Mouse (Mus musculus) intestine, embryonic 14.5 days (tissue): ENCODE results near the gene Slc7a11. TPM values are rescaled to one million over a fixed set of nuclear protein-coding genes. Genes with fewer than 3 reads are reported as not detected.

Experiments
- ATAC-seq: fragments of 200-750 bp; cut with Nextera tagmentation; replicated peaks from 2 replicates; pipeline ENCODE4 v1.8.0; 2017; ENCODE audit warnings: low read depth, moderate number of reproducible peaks, moderate TSS enrichment, moderate library complexity; ENCODE audit not compliant: low FRiP score, low TSS enrichment
- DNase-seq: peaks from one replicate; pipeline ENCODE4 v3.0.0-alpha.2; 2018; ENCODE audit warnings: low spot score
- H3K27ac ChIP-seq: fragments of 300-500 bp; sonication (generic); 2 replicates; pipeline ENCODE4 v1.5.1; 2014; ENCODE audit warnings: low read depth, mild to moderate bottlenecking, control low read depth
- H3K27me3 ChIP-seq: fragments of 300-500 bp; sonication (generic); replicated peaks from 2 replicates; pipeline ENCODE4 v1.6.1; 2014; ENCODE audit warnings: low read length, control low read depth; ENCODE audit not compliant: control insufficient read depth, insufficient read depth
- H3K36me3 ChIP-seq: fragments of 300-500 bp; sonication (generic); 2 replicates; pipeline ENCODE4 v1.6.1; 2014; ENCODE audit warnings: low read length, control low read depth; ENCODE audit not compliant: control insufficient read depth, insufficient read depth
- H3K4me1 ChIP-seq: fragments of 300-500 bp; sonication (generic); replicated peaks from 2 replicates; pipeline ENCODE4 v1.6.1; 2014; ENCODE audit warnings: low read length, control low read depth, mixed read lengths; ENCODE audit not compliant: control insufficient read depth, insufficient read depth
- H3K4me2 ChIP-seq: fragments of 300-500 bp; sonication (generic); 2 replicates; pipeline ENCODE4 v1.6.1; 2014; ENCODE audit warnings: low read length
- H3K4me3 ChIP-seq: fragments of 300-500 bp; sonication (generic); 2 replicates; pipeline ENCODE4 v1.5.1; 2014; ENCODE audit warnings: low read depth, low read length, control low read depth, mixed read lengths
- H3K9ac ChIP-seq: fragments of 300-500 bp; sonication (generic); 2 replicates; pipeline ENCODE4 v1.6.1; 2014; ENCODE audit warnings: mild to moderate bottlenecking, low read length
- H3K9me3 ChIP-seq: fragments of 300-500 bp; sonication (generic); 2 replicates; pipeline ENCODE4 v1.6.1; 2016; ENCODE audit warnings: low read length, control low read depth; ENCODE audit not compliant: control insufficient read depth
- WGBS: fragments of 180-500 bp; shearing (Covaris S2); extraction: QIAGEN DNeasy Blood & Tissue Kit; methylation state at CpG from one replicate; pipeline ENCODE4 v1.1.7; 2014; 5-methylcytosine and 5-hydroxymethylcytosine counted together
- polyA plus RNA-seq: library from polyadenylated mRNA; unstranded; fragments of >200 nt; fragmentation: Nextera tagmentation; extraction: Ambion mirVana; gene quantifications from 2 replicates; pipeline ENCODE4 v1.2.1, GENCODE M21; 2014

Slc7a11 gene
- polyA plus RNA-seq, 1 experiment from 2014 or later, result 0.24 TPM

DNA sequence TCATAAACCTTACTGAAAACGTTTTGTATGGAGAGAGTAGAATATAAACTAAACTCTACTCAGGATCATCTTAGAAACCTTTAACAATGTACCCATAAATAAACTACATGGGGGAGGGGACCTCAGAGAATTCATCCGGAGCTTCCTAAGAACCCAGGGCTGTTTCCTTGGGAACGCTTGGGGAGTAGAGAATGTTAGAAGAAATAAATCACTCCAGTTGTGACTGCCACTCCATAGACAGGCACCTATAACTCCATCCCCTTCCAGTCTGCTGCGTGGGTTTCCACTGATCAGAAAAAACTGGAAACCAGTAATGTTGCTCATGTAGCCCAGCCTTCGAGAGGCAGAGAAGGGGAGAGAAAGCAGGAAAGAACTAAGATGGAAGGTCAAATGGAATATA is 210.3 kb downstream of the Slc7a11 start:
- Histone ChIP-seq H3K4me3 (no peak overlapping the region), H3K36me3 (no peaks in the 10 kb centered on the region), H3K9ac (no peak overlapping the region), H3K27me3 (no peaks in the 10 kb centered on the region), H3K27ac (no peak overlapping the region), H3K4me2 (no peak overlapping the region), H3K9me3 (no peaks in the 10 kb centered on the region), H3K4me1 (no peaks in the 10 kb centered on the region)
- no peak for DNase-seq
- no peak for ATAC-seq
- 37% methylated on average over 5 of the region's 5 CpGs for WGBS

GRCm38 (mm10) chr3:50224390-50225114 is 218.9 kb downstream of the Slc7a11 start:
- WGBS, result 65% methylated on average over 2 of the region's 2 CpGs
- Histone ChIP-seq H3K27me3 (no peaks in the 10 kb centered on the region), H3K36me3 (no peaks in the 10 kb centered on the region), H3K4me1 (no peaks in the 10 kb centered on the region), H3K27ac (no peak overlapping the region), H3K9ac (no peak overlapping the region), H3K9me3 (no peaks in the 10 kb centered on the region), H3K4me2 (no peak overlapping the region), H3K4me3 (no peak overlapping the region)
- ATAC-seq, result no peak
- no peak for DNase-seq

- H3K9me3 ChIP-seq, result no peaks in the 10 kb centered on the region
- no peak for ATAC-seq
- no peak overlapping the region for H3K4me3 ChIP-seq
- H3K36me3 ChIP-seq, result no peaks in the 10 kb centered on the region
- no peak overlapping the region for H3K4me2 ChIP-seq
- 51% methylated on average over 2 of the region's 2 CpGs for WGBS
- no peaks in the 10 kb centered on the region for H3K4me1 ChIP-seq
- no peaks in the 10 kb centered on the region for H3K27me3 ChIP-seq
- DNase-seq, result no peak
- H3K27ac ChIP-seq, result no peak overlapping the region
- H3K9ac ChIP-seq, result no peak overlapping the region
Measured at GRCm38 (mm10) chr3:50220454-50220853, 223.0 kb downstream of the Slc7a11 start.

DNA sequence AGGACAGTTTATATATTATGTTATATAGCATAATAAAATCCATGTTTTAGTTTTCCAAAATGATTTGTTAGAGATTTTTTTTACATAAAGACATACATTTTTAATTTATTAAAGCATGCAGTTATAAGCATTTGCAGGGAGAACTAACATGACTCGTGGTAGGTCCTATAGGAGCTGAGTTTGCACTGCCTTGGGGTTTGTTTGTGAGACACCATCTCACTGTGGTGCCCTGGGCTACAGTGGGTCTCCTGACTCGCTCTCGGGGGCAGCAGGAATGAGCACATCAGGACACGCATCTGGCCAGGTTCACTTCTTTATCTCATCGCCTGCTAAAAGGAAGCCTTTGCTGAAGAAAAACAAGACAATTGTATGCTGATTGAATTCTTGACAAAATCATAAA is 257.0 kb downstream of the Slc7a11 start:
- H3K4me2 ChIP-seq, result no peak overlapping the region
- H3K4me1 ChIP-seq, result no peaks in the 10 kb centered on the region
- H3K27ac ChIP-seq, result no peak overlapping the region
- DNase-seq (no peak), ATAC-seq (no peak)
- H3K36me3 ChIP-seq, result no peaks in the 10 kb centered on the region
- H3K27me3 ChIP-seq, result no peaks in the 10 kb centered on the region
- no peak overlapping the region for H3K9ac ChIP-seq
- 81% methylated on average over 5 of the region's 5 CpGs for WGBS
- no peak overlapping the region for H3K4me3 ChIP-seq
- H3K9me3 ChIP-seq, result no peaks in the 10 kb centered on the region

DNA sequence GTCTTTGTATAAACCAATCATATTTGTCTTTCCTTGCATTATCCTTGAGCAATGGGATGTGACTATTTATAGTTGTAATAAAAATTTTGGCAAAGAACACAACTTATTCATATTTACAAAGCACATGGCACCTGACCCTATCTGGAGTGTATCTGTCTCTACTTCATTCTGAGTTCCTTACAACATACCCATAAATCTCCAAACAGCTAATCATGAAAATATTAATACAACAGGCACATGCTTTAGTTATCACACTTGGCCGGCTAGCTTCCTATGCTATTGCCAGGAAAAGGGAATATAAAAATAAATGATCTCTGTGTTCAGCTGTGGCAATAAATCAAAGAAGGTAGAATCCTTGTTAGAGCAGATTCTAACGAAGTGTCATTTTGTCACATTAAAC is 257.5 kb downstream of the Slc7a11 start:
- ATAC-seq, result no peak
- Histone ChIP-seq H3K27ac (no peak overlapping the region), H3K9me3 (no peaks in the 10 kb centered on the region), H3K4me3 (no peak overlapping the region), H3K4me2 (no peak overlapping the region), H3K27me3 (no peaks in the 10 kb centered on the region), H3K4me1 (no peaks in the 10 kb centered on the region), H3K36me3 (no peaks in the 10 kb centered on the region), H3K9ac (no peak overlapping the region)
- DNase-seq, result no peak
- WGBS, result 73% methylated on average over 2 of the region's 2 CpGs

GRCm38 (mm10) chr3:50160756-50161155 is 282.7 kb downstream of the Slc7a11 start:
- H3K4me3 ChIP-seq, result no peak overlapping the region
- H3K27me3 ChIP-seq, result no peaks in the 10 kb centered on the region
- no peaks in the 10 kb centered on the region for H3K36me3 ChIP-seq
- 86% methylated on average over 2 of the region's 2 CpGs for WGBS
- H3K4me1 ChIP-seq, result no peaks in the 10 kb centered on the region
- no peaks in the 10 kb centered on the region for H3K9me3 ChIP-seq
- ATAC-seq (no peak), DNase-seq (no peak)
- no peak overlapping the region for H3K4me2 ChIP-seq
- no peak overlapping the region for H3K27ac ChIP-seq
- no peak overlapping the region for H3K9ac ChIP-seq

DNA sequence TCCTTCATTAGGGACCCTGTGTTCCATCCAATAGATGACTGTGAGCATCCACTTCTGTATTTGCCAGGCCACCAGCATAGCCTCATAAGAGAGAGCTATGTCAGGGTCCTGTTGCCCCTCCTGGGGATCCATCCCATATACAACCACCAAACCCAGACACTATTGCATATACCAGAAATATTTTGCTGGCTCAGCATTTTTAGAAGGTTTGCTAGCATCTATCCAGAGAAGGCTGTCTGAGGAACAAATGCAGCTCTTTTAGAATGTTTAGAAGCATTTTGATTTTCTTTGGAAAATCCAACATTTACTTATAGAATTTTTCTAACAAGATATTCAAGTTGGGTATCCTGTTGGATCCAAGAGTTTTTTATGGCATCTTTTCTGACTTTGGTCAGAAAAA is 299.3 kb downstream of the Slc7a11 start:
- H3K9me3 ChIP-seq, result no peaks in the 10 kb centered on the region
- no peaks in the 10 kb centered on the region for H3K4me1 ChIP-seq
- no peak for ATAC-seq
- no peak overlapping the region for H3K4me3 ChIP-seq
- DNase-seq, result no peak
- H3K27me3 ChIP-seq, result no peaks in the 10 kb centered on the region
- H3K36me3 ChIP-seq, result no peaks in the 10 kb centered on the region
- no peak overlapping the region for H3K27ac ChIP-seq
- no peak overlapping the region for H3K4me2 ChIP-seq
- no peak overlapping the region for H3K9ac ChIP-seq

- no peak for ATAC-seq
- Histone ChIP-seq H3K27ac (no peak overlapping the region), H3K4me3 (no peak overlapping the region), H3K4me2 (no peak overlapping the region), H3K9ac (no peak overlapping the region), H3K27me3 (no peaks in the 10 kb centered on the region), H3K4me1 (no peaks in the 10 kb centered on the region), H3K36me3 (no peaks in the 10 kb centered on the region), H3K9me3 (no peaks in the 10 kb centered on the region)
- DNase-seq, result no peak
- 66% methylated on average over 3 of the region's 3 CpGs for WGBS
Measured at GRCm38 (mm10) chr3:50138319-50138718, 305.1 kb downstream of the Slc7a11 start.

- no peaks in the 10 kb centered on the region for H3K9me3 ChIP-seq
- no peak overlapping the region for H3K4me2 ChIP-seq
- no peaks in the 10 kb centered on the region for H3K36me3 ChIP-seq
- 74% methylated on average over 5 of the region's 5 CpGs for WGBS
- no peak overlapping the region for H3K9ac ChIP-seq
- H3K27ac ChIP-seq, result no peak overlapping the region
- H3K4me1 ChIP-seq, result no peaks in the 10 kb centered on the region
- H3K27me3 ChIP-seq, result no peaks in the 10 kb centered on the region
- no peak overlapping the region for H3K4me3 ChIP-seq
- no peak for DNase-seq
- ATAC-seq, result no peak
Measured at GRCm38 (mm10) chr3:50132204-50132603, 311.2 kb downstream of the Slc7a11 start.
